Mouse (Mus musculus) liver, postnatal 0 days (tissue): ENCODE results near the gene Pold1.

ENCODE experiments used
- CTCF ChIP-seq: sonication (generic); IDR thresholded peaks from 2 replicates; pipeline ENCODE4 v1.5.1; 2016; ENCODE audit warnings: antibody characterized with exemption, low read depth
- EP300 ChIP-seq: IDR thresholded peaks from 2 replicates; pipeline ENCODE4 v1.6.1; 2016; ENCODE audit warnings: antibody characterized with exemption, low read depth, mild to moderate bottlenecking

DNA sequence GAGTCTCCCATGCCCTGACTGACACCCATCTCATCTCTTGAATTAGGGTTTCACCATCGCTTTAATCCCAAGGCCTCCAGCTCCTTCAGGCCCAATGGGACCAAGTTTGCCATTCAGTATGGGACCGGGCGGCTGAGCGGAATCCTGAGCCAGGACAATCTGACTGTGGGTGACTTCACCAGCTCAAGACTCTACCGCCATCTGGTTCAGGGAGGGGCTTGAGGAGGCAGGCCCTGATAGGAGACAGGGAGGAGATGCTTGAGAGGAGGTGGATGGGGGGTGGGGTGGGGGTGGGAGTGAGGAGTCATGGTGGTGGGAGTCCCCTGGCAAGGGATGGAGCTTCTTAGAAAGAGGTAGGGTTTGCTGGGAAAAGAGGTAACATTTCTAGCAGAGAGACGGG, 33.0 kb upstream of the Pold1 start:
- no peak for TF ChIP-seq CTCF
- TF ChIP-seq EP300: no peak
